In the genomic region with DNA sequence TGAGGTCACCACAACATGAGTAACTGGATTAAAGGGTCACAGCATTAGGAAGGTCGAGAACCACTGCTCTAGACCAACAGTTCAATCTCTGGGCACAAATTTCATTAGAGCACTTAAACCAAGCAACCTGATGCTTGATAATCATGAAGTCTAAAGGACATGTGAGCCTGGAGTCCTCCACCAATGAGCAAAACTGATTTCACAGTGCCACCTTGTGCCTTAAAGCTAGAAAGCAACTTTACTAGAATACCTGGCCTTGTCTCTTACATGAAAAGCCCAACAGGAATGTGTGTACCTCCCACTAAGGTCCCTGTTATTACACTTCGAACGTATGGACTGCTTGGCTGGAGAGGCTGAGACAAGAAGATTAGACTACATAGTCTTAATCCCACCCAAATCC, we compare ENCODE assay signal across 10 mouse cellular contexts. TPM values are rescaled to one million over a fixed set of nuclear protein-coding genes. Genes with fewer than 3 reads are reported as not detected.
A peak's percentile ranks its signal among the peaks of the same experiment; 100 is the strongest.
DNase-seq lines count a peak whose midpoint lies in the region; ATAC-seq lines count a peak whose summit lies in the region.
"Had no signal": no experiment of that assay in that cellular context is flagged by ENCODE, and none has a peak within 500 bp of the region (broad histone marks: within the 10 kb centered on the region; RNA-seq: fewer than 3 reads in every experiment).

No protein-coding gene starts in this region.

- no peaks in the 10 kb centered on the region for H3K9me3 ChIP-seq in kidney, embryonic 15.5 days (replicated peaks)
- H3K9me3 ChIP-seq: limb, embryonic 15.5 days had no signal

- DNase-seq in adrenal gland, adult 2 months = peak; percentile 22
- DNase-seq in adrenal gland, adult 8-10 months = no peak
- DNase-seq in kidney, postnatal 10 days = peak; percentile 24
- DNase-seq in brain, adult 2 months (ENCODE audit: low read depth, low spot score) = peak; percentile 80
- DNase-seq in gastrocnemius, adult 18-20 months (ENCODE audit: low spot score) = no peak
- DNase-seq in adrenal gland, postnatal 25 days = no peak
- DNase-seq: cerebellum, adult 11 months had no signal

- no peak overlapping the region for H3K9ac ChIP-seq in kidney, embryonic 15.5 days
- H3K9ac ChIP-seq: limb, embryonic 15.5 days had no signal

- no peak overlapping the region for H3K4me2 ChIP-seq in kidney, embryonic 15.5 days
- H3K4me2 ChIP-seq: limb, embryonic 15.5 days had no signal

- no peak overlapping the region for H3K4me3 ChIP-seq in kidney, embryonic 15.5 days (replicated peaks)
- H3K4me3 ChIP-seq: limb, embryonic 15.5 days had no signal

- no peak for ATAC-seq in kidney, embryonic 15.5 days (replicated peaks; ENCODE audit: low FRiP score)
- peak; percentile 52 for ATAC-seq in megakaryocyte, adult 5-6 weeks (ENCODE audit: poor library complexity, severe bottlenecking)

- H3K27ac ChIP-seq in kidney, embryonic 15.5 days = no peak overlapping the region
- H3K27ac ChIP-seq: limb, embryonic 15.5 days had no signal

- no peaks in the 10 kb centered on the region for H3K27me3 ChIP-seq in kidney, embryonic 15.5 days
- H3K27me3 ChIP-seq: limb, embryonic 15.5 days had no signal

- H3K36me3 ChIP-seq in kidney, embryonic 15.5 days = peaks cover 64% of the 10 kb centered on the region

- WGBS in kidney, embryonic 15.5 days = 58% methylated on average over 3 of the region's 3 CpGs

- H3K4me1 ChIP-seq in kidney, embryonic 15.5 days = no peaks in the 10 kb centered on the region
- H3K4me1 ChIP-seq: limb, embryonic 15.5 days had no signal

RNA-seq across cellular contexts. Expression of a gene that starts 47.0 kb away (rescaled TPM):
- total RNA-seq in adrenal gland, adult 2 months (2021) = 10 to 100 TPM; 29.0 to 32.5 TPM
- 19.6 and 20.7 TPM in 2 replicates for polyA plus RNA-seq in adrenal gland, adult 2 months (2012; rRNA removed)
- 10 to 100 TPM; 37.0 to 46.5 (median 41.6) TPM for total RNA-seq in adrenal gland, adult 8-10 months (2022)
- 11.3 and 12.3 TPM in 2 replicates for polyA plus RNA-seq in kidney, embryonic 15.5 days (2015; fragmentation: Nextera tagmentation; extraction: Ambion mirVana)
- 8.5 and 9.5 TPM in 2 replicates for total RNA-seq in megakaryocyte, adult 5-6 weeks (2015)
- total RNA-seq in megakaryocyte, adult 5-6 weeks (2017) = 14.2 and 15.4 TPM in 2 replicates
- total RNA-seq in gastrocnemius, adult 18-20 months (2021) = 10 to 100 TPM; 40.4 to 49.1 TPM
- 28.7 and 37.2 TPM in 2 replicates for total RNA-seq in adrenal gland, postnatal 25 days (2021)

Comparison
In these comparisons a context has a peak if more than half of its experiments do, and no peak if none do; other contexts are left out.
1. DNase-seq: peak in adrenal gland, adult 2 months (single experiment), kidney, postnatal 10 days (single experiment) and brain, adult 2 months (single experiment); none in adrenal gland, adult 8-10 months (single experiment), gastrocnemius, adult 18-20 months (single experiment) and adrenal gland, postnatal 25 days (single experiment).